Mouse (Mus musculus): ENCODE results near the gene Gas8.

DNA sequence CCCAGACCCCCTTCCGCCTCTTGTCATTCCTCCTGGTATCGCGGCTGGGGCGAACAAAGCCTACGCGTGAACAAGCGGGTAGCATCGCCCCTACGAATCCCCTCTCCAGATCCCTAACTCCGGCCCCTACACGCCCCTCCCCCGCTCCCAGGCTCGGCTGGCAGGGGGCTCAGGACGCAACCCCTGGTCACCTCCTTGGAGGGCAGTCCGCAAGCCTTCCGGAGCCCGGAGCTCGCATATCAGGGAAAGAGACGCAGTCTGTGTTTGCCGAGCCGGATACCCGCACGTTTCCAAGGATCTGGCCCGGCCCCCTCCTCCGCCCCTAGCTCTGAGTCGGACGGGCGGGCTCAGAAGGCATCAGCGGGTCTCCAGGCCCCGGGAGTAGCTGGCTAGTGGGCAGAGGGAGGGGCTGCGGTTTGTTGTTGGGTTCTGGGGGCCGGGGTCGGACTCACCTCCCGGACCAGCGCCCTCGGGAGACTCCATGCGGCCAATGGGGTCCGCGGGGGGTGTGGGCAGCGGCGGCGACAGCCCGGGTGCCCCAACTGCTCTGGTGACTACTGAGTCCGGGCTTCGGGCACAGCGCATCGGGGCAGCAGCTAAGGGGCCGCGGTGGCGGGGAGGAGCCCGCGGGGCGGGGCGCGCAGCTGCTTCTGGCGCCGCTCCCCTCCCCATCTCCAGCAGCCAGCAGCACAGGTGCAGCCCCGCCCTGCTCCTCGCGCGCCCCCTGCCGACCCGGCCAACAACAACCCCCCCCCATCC, 3.7 kb upstream of the Gas8 start, which contains the start of gene Dbndd1:
- TF ChIP-seq CTCF (IDR thresholded peaks at IDR 0.05; ENCODE audit: extremely low read depth, insufficient read depth, insufficient read length, insufficient replicate concordance), result no peak
- no peak for TF ChIP-seq POLR2A (IDR thresholded peaks at IDR 0.05; ENCODE audit: low read depth, low read length)
